Mouse (Mus musculus) testis, adult 2 months (tissue): ENCODE data around the gene Unc45a.

Experiments
- CTCF ChIP-seq: fragments of 200-500 bp; IDR thresholded peaks from 2 replicates; pipeline ENCODE4 v1.5.1; 2012; ENCODE audit warnings: low read depth, mild to moderate bottlenecking, inconsistent platforms, low read length, moderate library complexity; ENCODE audit not compliant: control insufficient read depth, insufficient read depth, insufficient replicate concordance
- POLR2A ChIP-seq: fragments of 200-500 bp; IDR thresholded peaks from 2 replicates; pipeline ENCODE4 v1.6.1; 2012; ENCODE audit warnings: low read depth, mild to moderate bottlenecking, inconsistent platforms, low read length, moderate library complexity; ENCODE audit not compliant: control insufficient read depth

- no peak for TF ChIP-seq POLR2A
- no peak for TF ChIP-seq CTCF
Observed at GRCm38 (mm10) chr7:80298754-80299153, 42.1 kb downstream of the Unc45a start.
